Mouse (Mus musculus) olfactory bulb, adult 2 months (tissue): ENCODE data around the gene Med15.

ENCODE experiments used
- CTCF ChIP-seq: fragments of 200-500 bp; IDR thresholded peaks from 2 replicates; pipeline ENCODE4 v1.5.1; 2012; ENCODE audit warnings: low read depth, mild to moderate bottlenecking, low read length, moderate library complexity; ENCODE audit not compliant: insufficient read depth
- POLR2A ChIP-seq: fragments of 200-500 bp; IDR thresholded peaks from 2 replicates; pipeline ENCODE4 v1.6.1; 2012; ENCODE audit warnings: mild to moderate bottlenecking, low read depth, low read length, moderate library complexity; ENCODE audit not compliant: insufficient read depth

GRCm38 (mm10) chr16:17640706-17641105, 92.0 kb downstream of the Med15 start:
- TF ChIP-seq CTCF (no peak), POLR2A (no peak)
